Mouse (Mus musculus) ES-E14 (cell line): ENCODE measurements around the gene Stac2. TPM values are rescaled to one million over a fixed set of nuclear protein-coding genes. Genes with fewer than 3 reads are reported as not detected.

Experiments
- DNase-seq: peaks from one replicate; pipeline ENCODE4 v3.0.0-alpha.2; 2013; ENCODE audit warnings: low read depth, low spot score
- H3K27ac ChIP-seq: 2 replicates; pipeline ENCODE4 v1.5.1; 2012; ENCODE audit warnings: low read depth, mild to moderate bottlenecking, low read length, moderate library complexity, mixed read lengths; ENCODE audit not compliant: poor library complexity, insufficient read depth, severe bottlenecking
- H3K36me3 ChIP-seq: 2 replicates; pipeline ENCODE4 v1.6.1; 2012; ENCODE audit warnings: mild to moderate bottlenecking, low read length, moderate library complexity, mixed read lengths; ENCODE audit not compliant: control insufficient read depth, poor library complexity, insufficient read depth, severe bottlenecking
- H3K4me1 ChIP-seq, 2 experiments: fragments of 150-350 bp in 1 of 2; sonication (generic) in 1 of 2; 2 replicates each; pipeline ENCODE4 v1.6.1; 2012; ENCODE audit warnings: low read length in 2 of 2, mild to moderate bottlenecking in 1 of 2, mixed read lengths in 1 of 2; ENCODE audit not compliant: control insufficient read depth in 2 of 2, insufficient read depth in 2 of 2, poor library complexity in 1 of 2
- H3K4me3 ChIP-seq, 2 experiments: fragments of 150-350 bp in 1 of 2; sonication (generic) in 1 of 2; 2 replicates each; pipeline ENCODE4 v1.5.1; 2012; ENCODE audit warnings: low read length in 2 of 2, low read depth in 1 of 2, mild to moderate bottlenecking in 1 of 2, mixed read lengths in 1 of 2; ENCODE audit not compliant: insufficient read depth in 1 of 2, poor library complexity in 1 of 2, severe bottlenecking in 1 of 2
- H3K9ac ChIP-seq: 2 replicates; pipeline ENCODE4 v1.6.1; 2012; ENCODE audit warnings: low read depth, mild to moderate bottlenecking, low read length, mixed read lengths; ENCODE audit not compliant: poor library complexity, insufficient read depth, severe bottlenecking
- H3K9me3 ChIP-seq: fragments of 150-350 bp; sonication (generic); 2 replicates; pipeline ENCODE4 v1.6.1; 2012; ENCODE audit warnings: low read depth, mild to moderate bottlenecking, low read length; ENCODE audit not compliant: control insufficient read depth, insufficient read depth
- CHD2 ChIP-seq: IDR thresholded peaks from 2 replicates; pipeline ENCODE4 v1.6.1; 2014; ENCODE audit warnings: mild to moderate bottlenecking, low read depth, low read length, inconsistent platforms
- HCFC1 ChIP-seq: IDR thresholded peaks from 2 replicates; pipeline ENCODE4 v1.6.1; 2012; ENCODE audit warnings: low read length, inconsistent platforms, borderline replicate concordance; ENCODE audit not compliant: insufficient read depth
- MAFK ChIP-seq: IDR thresholded peaks from 2 replicates; pipeline ENCODE4 v1.6.1; 2014; ENCODE audit warnings: mild to moderate bottlenecking, low read depth, low read length, inconsistent platforms; ENCODE audit not compliant: insufficient read depth
- ZC3H11A ChIP-seq: IDR thresholded peaks from 2 replicates; pipeline ENCODE4 v1.6.1; 2012; ENCODE audit warnings: low read depth, mild to moderate bottlenecking, inconsistent platforms, low read length, borderline replicate concordance
- ZNF384 ChIP-seq: IDR thresholded peaks from 2 replicates; pipeline ENCODE4 v1.6.1; 2012; ENCODE audit warnings: low read depth, low read length, inconsistent platforms
- in situ Hi-C, 2 experiments: fragments of 600-800 bp; cut with MboI; formaldehyde crosslinking; loops; one replicate each; pipeline ENCODE4 v1.15.1; 2025; ENCODE audit warnings: low sequenced_read_pairs in 2 of 2, inconsistent platforms in 1 of 2; ENCODE audit not compliant: unreplicated experiment in 2 of 2
- total RNA-seq: library from RNA; depleted of rRNA; stranded (reverse); fragments of 300-350 nt; gene quantifications from 2 replicates; pipeline ENCODE4 v1.2.3, GENCODE M21; 2012

The Stac2 gene
- total RNA-seq, 1 experiment, result 2.1 TPM

DNA sequence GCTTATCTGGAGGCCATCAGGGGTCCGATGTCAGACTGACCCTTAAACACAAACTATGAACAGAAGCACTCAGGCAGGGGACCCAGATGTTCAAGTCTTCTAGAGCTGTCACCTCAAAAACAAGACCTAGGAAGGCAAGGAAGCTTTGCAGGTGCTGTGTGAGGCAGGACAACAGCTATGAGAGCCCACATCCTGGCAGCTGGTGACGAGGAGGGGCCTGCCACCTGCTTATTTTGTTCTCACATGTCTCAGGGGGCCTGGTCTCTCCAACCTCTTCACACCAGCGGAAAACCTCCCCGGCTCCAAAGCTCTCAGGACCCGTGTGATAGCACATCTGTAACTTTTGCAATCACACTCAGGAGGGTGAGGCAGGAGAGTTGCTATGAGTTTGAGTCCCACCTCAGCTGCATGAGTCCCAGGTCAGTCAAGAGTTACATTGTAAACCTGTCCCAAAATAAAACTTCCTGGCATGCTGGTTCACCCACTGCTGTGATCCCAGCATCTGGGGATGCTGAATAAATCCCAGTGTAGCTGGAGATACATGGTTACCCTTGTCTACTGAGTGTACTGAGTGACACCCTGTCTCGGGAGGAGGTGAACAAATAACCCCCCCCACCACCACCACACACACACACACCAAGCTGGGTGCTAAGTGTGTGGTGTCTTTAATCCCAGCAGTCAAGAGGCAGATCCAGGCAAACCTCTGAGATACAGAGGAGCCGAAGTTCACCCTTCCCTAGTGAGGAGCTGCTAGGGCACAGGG lies 52.7 kb downstream of the Stac2 start:
- no peak for DNase-seq
- in situ Hi-C loops, result no loop called here
- Histone ChIP-seq H3K9ac (no peak overlapping the region), H3K4me3 (no peak overlapping the region), H3K27ac (no peak overlapping the region), H3K36me3 (no peaks in the 10 kb centered on the region), H3K9me3 (no peaks in the 10 kb centered on the region), H3K4me1 (peaks cover 6 to 20% of the 10 kb centered on the region in 2 experiments; a peak in 2 of 4 replicates)
- TF ChIP-seq CHD2, result no peak
- TF ChIP-seq ZC3H11A, result no peak
- no peak for TF ChIP-seq ZNF384
- TF ChIP-seq HCFC1, result no peak
- TF ChIP-seq MAFK, result no peak

- in situ Hi-C loops, result no loop called here
- no peaks in the 10 kb centered on the region for H3K36me3 ChIP-seq
- H3K27ac ChIP-seq, result no peak overlapping the region
- no peak overlapping the region for H3K4me3 ChIP-seq
- no peak for DNase-seq
- H3K9me3 ChIP-seq, result no peaks in the 10 kb centered on the region
- H3K4me1 ChIP-seq, result peaks cover 6 to 20% of the 10 kb centered on the region in 2 experiments; a peak in 2 of 4 replicates
- TF ChIP-seq CHD2 (no peak), ZNF384 (no peak), ZC3H11A (no peak), MAFK (no peak), HCFC1 (no peak)
- H3K9ac ChIP-seq, result no peak overlapping the region
Measured at GRCm38 (mm10) chr11:97999748-98000147, 53.5 kb downstream of the Stac2 start.

DNA sequence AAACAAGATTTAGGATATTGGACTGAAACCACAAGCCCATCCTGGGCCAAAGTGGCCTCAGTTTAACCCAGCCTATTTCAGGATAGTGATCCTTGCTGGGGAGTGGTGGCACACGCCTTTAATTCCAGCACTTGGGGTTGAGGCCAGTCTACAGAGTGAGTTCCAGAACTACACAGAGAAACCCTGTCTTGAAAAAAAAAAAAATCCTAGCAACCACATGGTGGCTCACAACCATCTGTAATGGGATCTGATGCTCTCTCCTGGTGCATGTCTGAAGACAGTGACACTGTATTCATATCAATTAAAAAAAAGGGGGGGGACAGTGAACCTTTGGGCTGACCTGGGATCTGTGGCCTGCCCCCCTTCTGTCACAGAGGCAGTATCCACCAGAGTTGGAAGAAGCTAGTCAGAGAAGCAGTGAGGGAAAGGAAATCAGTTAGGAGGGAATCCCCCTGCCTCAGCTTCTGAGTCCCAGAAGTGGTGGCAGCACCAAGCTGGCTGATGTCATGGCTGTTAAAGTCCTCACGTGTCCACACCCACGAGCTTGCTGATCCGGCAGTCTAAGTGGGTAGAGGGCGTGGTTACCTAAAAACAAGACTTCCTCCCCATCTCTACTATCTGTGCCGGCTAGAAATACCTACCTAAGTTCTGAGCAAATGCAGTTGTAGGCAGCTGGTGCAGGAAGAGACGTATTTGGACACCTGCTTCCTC lies 54.2 kb downstream of the Stac2 start:
- in situ Hi-C loops, result no loop called here
- no peak for DNase-seq
- H3K4me3 ChIP-seq, result no peak overlapping the region
- TF ChIP-seq MAFK (no peak), ZNF384 (no peak), HCFC1 (no peak), CHD2 (no peak), ZC3H11A (no peak)
- peaks cover 4 to 21% of the 10 kb centered on the region in 2 experiments; a peak in 2 of 4 replicates for H3K4me1 ChIP-seq
- H3K36me3 ChIP-seq, result no peaks in the 10 kb centered on the region
- no peak overlapping the region for H3K27ac ChIP-seq
- H3K9me3 ChIP-seq, result no peaks in the 10 kb centered on the region
- H3K9ac ChIP-seq, result no peak overlapping the region

DNA sequence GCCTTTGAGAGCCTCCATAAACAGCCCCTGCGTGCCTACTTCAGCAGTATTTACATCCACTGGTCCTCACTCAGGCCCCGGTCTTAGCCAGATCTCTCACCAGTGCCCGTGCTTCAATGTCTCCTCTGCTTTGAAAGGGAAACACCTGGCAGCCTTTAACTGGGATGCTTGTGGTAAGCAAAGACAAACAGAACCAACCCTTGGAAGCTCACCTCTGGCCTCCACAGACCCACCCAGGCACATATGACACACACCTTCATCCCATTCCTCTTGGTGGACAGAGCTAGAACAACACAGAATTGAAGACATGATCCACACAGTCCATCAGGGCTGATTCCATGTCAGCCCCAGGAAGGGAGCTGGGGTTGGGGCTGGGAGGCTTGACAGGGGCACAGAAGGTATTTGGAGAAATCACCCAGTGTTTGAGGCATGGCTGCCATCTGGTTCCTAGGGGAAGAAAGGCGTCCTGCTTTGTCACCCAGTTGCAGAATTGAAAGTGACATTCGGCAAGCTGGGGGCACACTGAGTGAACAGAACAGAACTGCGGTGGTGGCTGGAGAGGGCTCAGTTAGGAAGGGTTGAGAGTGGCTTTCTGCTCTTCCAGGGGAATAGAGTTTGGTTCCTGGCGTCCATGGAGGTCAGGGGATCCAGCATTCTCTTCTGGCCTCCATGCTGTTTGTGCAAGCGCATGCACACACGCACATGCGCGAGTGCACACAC lies 55.0 kb downstream of the Stac2 start:
- H3K4me1 ChIP-seq, result peaks cover 2 to 17% of the 10 kb centered on the region in 2 experiments; a peak in 2 of 4 replicates
- no peak overlapping the region for H3K4me3 ChIP-seq
- DNase-seq, result no peak
- TF ChIP-seq HCFC1 (no peak), CHD2 (no peak), ZNF384 (no peak), ZC3H11A (no peak), MAFK (no peak)
- no peak overlapping the region for H3K27ac ChIP-seq
- H3K9me3 ChIP-seq, result no peaks in the 10 kb centered on the region
- in situ Hi-C loops, result no loop called here
- no peak overlapping the region for H3K9ac ChIP-seq
- no peaks in the 10 kb centered on the region for H3K36me3 ChIP-seq
